Mouse (Mus musculus) kidney, postnatal 0 days (tissue): ENCODE results near the gene Olfr181. TPM values are rescaled to one million over a fixed set of nuclear protein-coding genes. Genes with fewer than 3 reads are reported as not detected.

Experiments
- ATAC-seq: fragments of 200-750 bp; cut with Nextera tagmentation; replicated peaks from 2 replicates; pipeline ENCODE4 v1.8.0; 2017; ENCODE audit warnings: low read depth, moderate number of reproducible peaks, moderate TSS enrichment, moderate library complexity; ENCODE audit not compliant: low FRiP score
- DNase-seq: peaks from one replicate; pipeline ENCODE4 v3.0.0-alpha.2; 2016; ENCODE audit warnings: low spot score
- H3K27ac ChIP-seq: fragments of 300-500 bp; sonication (generic); 2 replicates; pipeline ENCODE4 v1.5.1; 2014; ENCODE audit warnings: mild to moderate bottlenecking
- H3K27me3 ChIP-seq: fragments of 300-500 bp; sonication (generic); 2 replicates; pipeline ENCODE4 v1.6.1; 2014; ENCODE audit warnings: low read length, mixed read lengths; ENCODE audit not compliant: insufficient read depth
- H3K36me3 ChIP-seq: fragments of 300-500 bp; sonication (generic); 2 replicates; pipeline ENCODE4 v1.6.1; 2014; ENCODE audit warnings: low read length, mixed read lengths; ENCODE audit not compliant: insufficient read depth
- H3K4me1 ChIP-seq: fragments of 300-500 bp; sonication (generic); replicated peaks from 2 replicates; pipeline ENCODE4 v1.6.1; 2014; ENCODE audit warnings: antibody characterized with exemption, low read length, mixed read lengths; ENCODE audit not compliant: insufficient read depth
- H3K4me2 ChIP-seq: fragments of 300-500 bp; sonication (generic); 2 replicates; pipeline ENCODE4 v1.6.1; 2014; ENCODE audit warnings: mild to moderate bottlenecking, low read length, moderate library complexity, mixed read lengths
- H3K4me3 ChIP-seq: fragments of 300-500 bp; sonication (generic); replicated peaks from 2 replicates; pipeline ENCODE4 v1.5.1; 2014; ENCODE audit warnings: low read depth, low read length
- H3K9ac ChIP-seq: fragments of 300-500 bp; sonication (generic); 2 replicates; pipeline ENCODE4 v1.6.1; 2014; ENCODE audit warnings: low read depth, low read length
- H3K9me3 ChIP-seq: fragments of 300-500 bp; sonication (generic); replicated peaks from 2 replicates; pipeline ENCODE4 v1.6.1; 2016; ENCODE audit warnings: low read length, inconsistent platforms, mixed read lengths
- CTCF ChIP-seq: IDR thresholded peaks from 2 replicates; pipeline ENCODE4 v1.5.1; 2016; ENCODE audit warnings: antibody characterized with exemption, low read depth, mild to moderate bottlenecking, moderate library complexity
- WGBS: fragments of 180-500 bp; shearing (Covaris S2); extraction: QIAGEN DNeasy Blood & Tissue Kit; methylation state at CpG from one replicate; pipeline ENCODE4 v1.1.7; 2014; 5-methylcytosine and 5-hydroxymethylcytosine counted together
- polyA plus RNA-seq: library from polyadenylated mRNA; unstranded; fragments of >200 nt; fragmentation: Nextera tagmentation; extraction: Ambion mirVana; gene quantifications from 2 replicates; pipeline ENCODE4 v1.2.1, GENCODE M21; 2015

Gene Olfr181
- not detected in 2 replicates for polyA plus RNA-seq

DNA sequence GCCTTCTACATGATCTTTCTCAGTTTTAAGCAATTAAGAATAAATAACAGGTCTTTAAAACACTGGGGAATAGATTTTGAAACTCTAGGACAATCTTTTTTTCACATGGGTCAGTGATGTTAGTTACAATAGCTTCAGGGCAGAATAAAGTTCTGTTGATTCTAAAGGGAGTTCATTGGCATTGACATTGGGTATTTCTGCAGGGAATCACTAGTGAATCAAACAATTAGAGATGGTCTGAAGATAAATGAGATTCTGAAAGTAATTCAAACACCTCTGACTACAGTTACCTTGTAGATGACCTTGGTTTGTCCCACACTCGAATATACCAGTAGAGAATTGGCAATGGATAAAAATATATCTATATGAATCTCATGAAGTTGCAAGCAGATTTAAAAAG, at the start of gene Olfr181:
Gene Olfr181, minus strand, starts transcription at position 101 of the 400 bp plus-strand sequence.
- Histone ChIP-seq H3K36me3 (no peaks in the 10 kb centered on the region), H3K4me2 (no peak within 1 kb of the TSS), H3K4me3 (no peak within 1 kb of the TSS), H3K27ac (no peak within 1 kb of the TSS), H3K9ac (no peak within 1 kb of the TSS), H3K9me3 (no peaks in the 10 kb centered on the region), H3K27me3 (no peaks in the 10 kb centered on the region), H3K4me1 (no peaks in the 10 kb centered on the region)
- WGBS = 54% methylated on average over 1 of the region's 1 CpGs
- ATAC-seq (no peak), DNase-seq (no peak)
- TF ChIP-seq CTCF = no peak

GRCm38 (mm10) chr16:58929292-58929691, 737 bp upstream of the Olfr181 start, which contains the start of gene Olfr180:
Gene Olfr180, minus strand, starts transcription at chr16:58929392.
- 76% methylated on average over 4 of the region's 4 CpGs for WGBS
- TF ChIP-seq CTCF = no peak
- Histone ChIP-seq H3K36me3 (no peaks in the 10 kb centered on the region), H3K4me2 (no peak within 1 kb of the TSS), H3K9me3 (no peaks in the 10 kb centered on the region), H3K4me3 (no peak within 1 kb of the TSS), H3K27me3 (no peaks in the 10 kb centered on the region), H3K9ac (no peak within 1 kb of the TSS), H3K27ac (no peak within 1 kb of the TSS), H3K4me1 (no peaks in the 10 kb centered on the region)
- no peak for DNase-seq
- ATAC-seq = no peak

DNA sequence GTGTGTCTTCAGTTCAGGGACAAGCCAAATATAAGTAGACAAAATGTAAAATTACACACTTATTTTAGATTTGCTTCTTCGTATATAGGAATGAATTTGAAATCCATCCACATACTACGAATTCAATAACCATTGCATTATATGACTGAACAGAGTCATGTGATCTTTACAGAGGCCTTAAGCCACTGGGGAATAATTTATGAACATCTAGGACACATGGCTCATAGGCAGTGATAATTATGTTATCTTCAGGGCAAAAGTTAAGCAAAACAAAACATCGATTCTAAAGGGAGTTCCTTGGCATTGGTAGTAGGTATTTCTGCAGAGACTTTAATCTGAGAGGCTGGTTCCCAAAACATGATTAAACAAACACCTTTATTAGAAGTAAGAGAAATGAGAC, 36.6 kb downstream of the Olfr181 start, which contains the start of gene Olfr178:
Gene Olfr178, minus strand, starts transcription at position 101 of the 400 bp plus-strand sequence.
- no peak within 1 kb of the TSS for H3K4me3 ChIP-seq
- no peak within 1 kb of the TSS for H3K4me2 ChIP-seq
- H3K36me3 ChIP-seq = no peaks in the 10 kb centered on the region
- no peak for TF ChIP-seq CTCF
- H3K27me3 ChIP-seq = no peaks in the 10 kb centered on the region
- H3K27ac ChIP-seq = no peak within 1 kb of the TSS
- 88% methylated on average over 3 of the region's 3 CpGs for WGBS
- DNase-seq (no peak), ATAC-seq (no peak)
- H3K9me3 ChIP-seq = no peaks in the 10 kb centered on the region
- no peak within 1 kb of the TSS for H3K9ac ChIP-seq
- no peaks in the 10 kb centered on the region for H3K4me1 ChIP-seq

GRCm38 (mm10) chr16:58884416-58884815, 44.1 kb downstream of the Olfr181 start:
- Histone ChIP-seq H3K9ac (no peak overlapping the region), H3K4me1 (no peaks in the 10 kb centered on the region), H3K4me3 (no peak overlapping the region), H3K27me3 (no peaks in the 10 kb centered on the region), H3K36me3 (no peaks in the 10 kb centered on the region), H3K27ac (no peak overlapping the region), H3K4me2 (no peak overlapping the region), H3K9me3 (no peaks in the 10 kb centered on the region)
- no peak for TF ChIP-seq CTCF
- 95% methylated on average over 2 of the region's 2 CpGs for WGBS
- DNase-seq (no peak), ATAC-seq (no peak)

Other genes with a start within 250 kb of the Olfr181 start
- not detected in 2 replicates for gene Gpr15, start 209.7 kb downstream of the Olfr181 start, polyA plus RNA-seq
- 101 and 106 TPM in 2 replicates for gene Cldnd1, start 200.8 kb downstream of the Olfr181 start, polyA plus RNA-seq
- not detected in 2 replicates for gene Olfr172, start 165.6 kb downstream of the Olfr181 start, polyA plus RNA-seq
- not detected in 2 replicates for gene Olfr173, start 128.5 kb downstream of the Olfr181 start, polyA plus RNA-seq
- gene Olfr175-ps1, start 102.0 kb downstream of the Olfr181 start, polyA plus RNA-seq = not detected in 2 replicates
- gene Olfr177, start 54.0 kb downstream of the Olfr181 start, polyA plus RNA-seq = not detected in 2 replicates
- gene Olfr178, start 36.7 kb downstream of the Olfr181 start, polyA plus RNA-seq = not detected in 2 replicates
- gene Olfr180, start 637 bp upstream of the Olfr181 start, polyA plus RNA-seq = not detected in 2 replicates
- not detected in 2 replicates for gene Olfr183, start 66.6 kb upstream of the Olfr181 start, polyA plus RNA-seq
- not detected in 2 replicates for gene Olfr186, start 101.5 kb upstream of the Olfr181 start, polyA plus RNA-seq
- not detected in 2 replicates for gene Olfr187, start 111.0 kb upstream of the Olfr181 start, polyA plus RNA-seq
- not detected in 2 replicates for gene Olfr190, start 149.2 kb upstream of the Olfr181 start, polyA plus RNA-seq
- not detected in 2 replicates for gene Olfr191, start 161.1 kb upstream of the Olfr181 start, polyA plus RNA-seq
- not detected in 2 replicates for gene Olfr193, start 183.1 kb upstream of the Olfr181 start, polyA plus RNA-seq
- not detected in 2 replicates for gene Olfr194, start 192.3 kb upstream of the Olfr181 start, polyA plus RNA-seq
- 0.24 and 0.34 TPM in 2 replicates for gene Olfr195, start 218.3 kb upstream of the Olfr181 start, polyA plus RNA-seq
- not detected in 2 replicates for gene Olfr196, start 241.7 kb upstream of the Olfr181 start, polyA plus RNA-seq